Mouse (Mus musculus) heart, embryonic 15.5 days (tissue): ENCODE data around the gene Atp2b2. TPM values are rescaled to one million over a fixed set of nuclear protein-coding genes. Genes with fewer than 3 reads are reported as not detected.
A peak's percentile ranks its signal among the peaks of the same experiment; 100 is the strongest.

ENCODE experiments used
- ATAC-seq: fragments of 200-750 bp; cut with Nextera tagmentation; replicated peaks from 2 replicates; pipeline ENCODE4 v1.8.0; 2017; ENCODE audit warnings: low read depth, moderate TSS enrichment; ENCODE audit not compliant: insufficient number of reproducible peaks, insufficient read depth, low FRiP score
- H3K27ac ChIP-seq: fragments of 300-500 bp; sonication (generic); 2 replicates; pipeline ENCODE4 v1.5.1; 2015; ENCODE audit warnings: mild to moderate bottlenecking, inconsistent platforms
- H3K27me3 ChIP-seq: fragments of 300-500 bp; sonication (generic); 2 replicates; pipeline ENCODE4 v1.6.1; 2015; ENCODE audit warnings: inconsistent platforms
- H3K36me3 ChIP-seq: fragments of 300-500 bp; sonication (generic); 2 replicates; pipeline ENCODE4 v1.6.1; 2015; ENCODE audit warnings: mild to moderate bottlenecking, inconsistent platforms
- H3K4me1 ChIP-seq: fragments of 300-500 bp; sonication (generic); replicated peaks from 2 replicates; pipeline ENCODE4 v1.6.1; 2015; ENCODE audit warnings: inconsistent platforms
- H3K4me2 ChIP-seq: fragments of 300-500 bp; sonication (generic); 2 replicates; pipeline ENCODE4 v1.6.1; 2015; ENCODE audit warnings: inconsistent platforms, mild to moderate bottlenecking, moderate library complexity
- H3K4me3 ChIP-seq: fragments of 300-500 bp; sonication (generic); 2 replicates; pipeline ENCODE4 v1.5.1; 2015; ENCODE audit warnings: mild to moderate bottlenecking, inconsistent platforms
- H3K9ac ChIP-seq: fragments of 300-500 bp; sonication (generic); 2 replicates; pipeline ENCODE4 v1.6.1; 2015; ENCODE audit warnings: mild to moderate bottlenecking, inconsistent platforms
- H3K9me3 ChIP-seq: fragments of 300-500 bp; sonication (generic); replicated peaks from 2 replicates; pipeline ENCODE4 v1.6.1; 2016; ENCODE audit warnings: inconsistent platforms
- WGBS: fragments of 180-500 bp; shearing (Covaris S2); methylation state at CpG from one replicate; pipeline ENCODE4 v1.1.7; 2015; ENCODE audit warnings: mixed read lengths; 5-methylcytosine and 5-hydroxymethylcytosine counted together
- polyA plus RNA-seq: library from polyadenylated mRNA; unstranded; fragments of >200 nt; fragmentation: Nextera tagmentation; extraction: Ambion mirVana; gene quantifications from 2 replicates; pipeline ENCODE4 v1.2.1, GENCODE M21; 2015

Gene Atp2b2
- polyA plus RNA-seq, 1 experiment from 2014 or later: 0.09 TPM

DNA sequence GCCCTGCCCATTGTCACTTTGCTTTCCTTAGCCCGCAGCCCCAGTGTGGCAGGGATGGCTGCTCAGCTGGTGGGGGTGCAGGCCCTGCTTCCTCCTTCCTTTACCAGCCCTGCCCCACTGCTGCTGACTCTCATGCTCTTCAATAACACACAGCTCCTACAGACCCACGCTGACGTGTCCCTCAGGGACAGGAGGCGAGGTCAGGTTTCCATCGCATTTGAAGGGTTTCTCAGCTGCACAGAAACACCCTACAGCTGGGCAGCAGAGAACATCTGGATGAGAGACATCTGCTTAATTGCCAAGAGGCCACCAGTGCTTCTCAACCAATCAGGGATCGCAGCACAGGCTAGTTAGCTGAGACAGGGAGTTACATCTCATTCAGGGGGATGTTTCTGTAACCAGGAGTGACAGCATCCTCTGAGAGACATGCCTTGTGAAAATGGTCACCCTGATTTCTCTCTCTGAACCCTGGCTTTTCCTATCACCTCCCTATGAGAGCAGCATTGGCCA is 254.9 kb downstream of the Atp2b2 start:
- no peaks in the 10 kb centered on the region for H3K9me3 ChIP-seq
- no peak overlapping the region for H3K4me2 ChIP-seq
- H3K4me3 ChIP-seq: no peak overlapping the region
- H3K4me1 ChIP-seq: peaks cover 10% of the 10 kb centered on the region
- 39% methylated on average over 6 of the region's 6 CpGs for WGBS
- H3K36me3 ChIP-seq: no peaks in the 10 kb centered on the region
- no peaks in the 10 kb centered on the region for H3K27me3 ChIP-seq
- H3K9ac ChIP-seq: no peak overlapping the region
- no peak overlapping the region for H3K27ac ChIP-seq
- no peak for ATAC-seq

DNA sequence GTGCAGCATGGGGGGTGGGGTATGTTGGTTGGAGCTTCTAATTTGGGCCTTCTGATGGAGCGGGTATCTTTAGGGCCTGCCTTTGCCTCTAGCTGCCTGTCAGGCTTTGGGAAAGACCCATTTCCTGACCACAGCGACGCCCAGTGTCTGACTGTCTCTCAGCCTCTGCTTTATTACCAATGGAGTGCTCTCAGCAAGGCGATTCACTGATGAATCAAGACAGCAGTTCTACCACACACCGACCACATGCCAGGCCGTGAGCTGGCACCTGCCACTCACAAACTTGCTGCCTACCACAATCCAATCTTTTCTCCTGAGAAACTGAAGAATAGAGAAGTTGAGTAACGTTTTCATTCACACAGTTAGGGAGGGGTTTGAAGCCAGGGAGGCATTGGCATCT is 256.8 kb downstream of the Atp2b2 start:
- no peaks in the 10 kb centered on the region for H3K9me3 ChIP-seq
- 70% methylated on average over 7 of the region's 7 CpGs for WGBS
- no peak overlapping the region for H3K9ac ChIP-seq
- no peaks in the 10 kb centered on the region for H3K36me3 ChIP-seq
- no peak overlapping the region for H3K4me3 ChIP-seq
- ATAC-seq: no peak
- no peak overlapping the region for H3K27ac ChIP-seq
- H3K27me3 ChIP-seq: no peaks in the 10 kb centered on the region
- H3K4me1 ChIP-seq: peaks cover 10% of the 10 kb centered on the region
- H3K4me2 ChIP-seq: no peak overlapping the region

- 58% methylated on average over 7 of the region's 7 CpGs for whole genome bisulfite sequencing
- ATAC-seq: no peak
- Histone ChIP-seq H3K27ac (no peak overlapping the region), H3K4me1 (no peaks in the 10 kb centered on the region), H3K27me3 (0 out of 2 replicates have a peak, but pooled peaks cover 3% of the 10 kb centered on the region), H3K4me2 (no peak overlapping the region), H3K9me3 (no peaks in the 10 kb centered on the region), H3K4me3 (no peak overlapping the region), H3K9ac (no peak overlapping the region), H3K36me3 (no peaks in the 10 kb centered on the region)
Measured at GRCm38 (mm10) chr6:113778229-113778753, 264.1 kb downstream of the Atp2b2 start.

DNA sequence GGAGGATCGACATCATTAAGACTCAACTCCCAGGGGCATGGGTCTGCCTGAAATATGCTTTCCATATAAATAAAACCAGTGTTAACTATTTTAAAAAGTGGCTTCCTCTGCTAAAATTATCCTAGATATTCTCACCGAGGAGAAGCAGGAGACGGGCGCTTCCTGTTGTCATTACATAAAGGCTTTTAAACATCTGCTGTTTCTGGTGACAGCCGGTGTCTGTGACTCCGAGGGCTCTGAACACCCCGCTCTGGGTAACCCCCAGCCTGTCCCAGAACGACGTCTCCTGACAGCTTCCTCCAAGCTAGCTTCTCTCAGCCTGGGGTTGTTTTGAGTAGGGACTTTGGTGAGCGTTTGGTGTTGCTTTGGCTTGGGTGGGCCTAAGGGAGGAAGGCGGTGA is 273.6 kb downstream of the Atp2b2 start:
- 45% methylated on average over 11 of the region's 11 CpGs for WGBS
- H3K9ac ChIP-seq: no peak overlapping the region
- no peak overlapping the region for H3K27ac ChIP-seq
- no peaks in the 10 kb centered on the region for H3K4me1 ChIP-seq
- H3K4me2 ChIP-seq: no peak overlapping the region
- no peaks in the 10 kb centered on the region for H3K9me3 ChIP-seq
- H3K36me3 ChIP-seq: no peaks in the 10 kb centered on the region
- H3K4me3 ChIP-seq: no peak overlapping the region
- peaks cover 9% of the 10 kb centered on the region; the same call in 1 of the 2 replicates for H3K27me3 ChIP-seq
- ATAC-seq: no peak

- Histone ChIP-seq H3K9me3 (no peaks in the 10 kb centered on the region), H3K4me3 (no peak overlapping the region), H3K4me2 (no peak overlapping the region), H3K9ac (no peak overlapping the region), H3K4me1 (no peaks in the 10 kb centered on the region), H3K36me3 (no peaks in the 10 kb centered on the region), H3K27ac (no peak overlapping the region), H3K27me3 (peaks cover 34% of the 10 kb centered on the region)
- 26% methylated on average over 7 of the region's 7 CpGs for WGBS
- no peak for ATAC-seq
Measured at GRCm38 (mm10) chr6:113761644-113762043, 280.8 kb downstream of the Atp2b2 start.

GRCm38 (mm10) chr6:113749119-113749685 is 293.2 kb downstream of the Atp2b2 start:
- Histone ChIP-seq H3K4me2 (no peak overlapping the region), H3K4me1 (no peaks in the 10 kb centered on the region; the same call in 1 of the 2 replicates), H3K36me3 (no peaks in the 10 kb centered on the region), H3K27ac (no peak overlapping the region), H3K9me3 (no peaks in the 10 kb centered on the region), H3K27me3 (peaks cover 42% of the 10 kb centered on the region), H3K9ac (no peak overlapping the region), H3K4me3 (no peak overlapping the region)
- WGBS: 50% methylated on average over 17 of the region's 17 CpGs
- no peak for ATAC-seq

DNA sequence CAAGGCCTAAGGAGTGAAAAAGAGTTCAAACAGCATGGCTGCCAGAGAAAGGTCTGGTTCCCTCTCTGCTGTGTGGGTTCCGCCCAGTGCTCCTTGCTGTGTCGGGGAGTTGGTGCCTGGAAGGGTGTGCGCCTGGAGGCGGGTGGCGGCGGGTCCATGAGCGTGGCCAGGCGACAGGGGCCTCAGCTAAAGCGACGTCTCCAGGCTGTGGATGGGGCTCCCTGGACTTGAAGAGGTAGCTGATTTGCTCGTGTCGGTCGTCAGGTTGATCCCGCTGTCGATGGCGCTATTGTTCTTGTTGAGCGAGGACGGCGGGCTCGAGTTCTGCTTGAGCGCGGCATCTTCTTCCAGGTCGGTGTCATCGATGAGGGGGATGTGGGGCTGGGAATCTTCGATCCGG is 294.1 kb downstream of the Atp2b2 start:
- WGBS: 20% methylated on average over 26 of the region's 26 CpGs
- no peak for ATAC-seq
- H3K27me3 ChIP-seq: peaks cover 42% of the 10 kb centered on the region
- H3K9me3 ChIP-seq: no peaks in the 10 kb centered on the region
- 0 out of 2 replicates have a peak overlapping the region, but pooled peaks have one; percentile 28 for H3K4me2 ChIP-seq
- no peaks in the 10 kb centered on the region for H3K36me3 ChIP-seq
- no peak overlapping the region for H3K9ac ChIP-seq
- no peaks in the 10 kb centered on the region; the same call in 1 of the 2 replicates for H3K4me1 ChIP-seq
- 0 out of 2 replicates have a peak overlapping the region, but pooled peaks have one; percentile 11 for H3K4me3 ChIP-seq
- no peak overlapping the region for H3K27ac ChIP-seq

DNA sequence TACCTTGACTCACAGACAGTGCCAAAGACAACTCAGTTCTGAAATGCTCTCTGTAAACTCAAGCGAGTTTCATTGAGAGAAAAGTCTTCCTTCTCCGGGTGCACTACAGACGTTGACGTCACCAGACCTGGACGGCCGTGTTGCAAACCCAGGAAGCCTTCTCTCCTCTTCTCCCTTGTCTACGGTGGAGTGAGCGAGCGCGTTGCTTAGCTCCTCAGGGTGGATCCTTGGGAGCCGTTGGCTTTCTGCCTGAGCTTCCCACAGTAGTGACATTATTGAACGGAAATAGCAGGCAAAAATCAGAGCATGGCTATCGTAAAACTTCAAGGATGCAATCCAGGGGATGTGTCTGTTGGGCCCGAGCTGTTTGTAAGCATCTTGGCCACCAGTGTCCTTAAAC is 295.1 kb downstream of the Atp2b2 start:
- no peaks in the 10 kb centered on the region for H3K9me3 ChIP-seq
- no peaks in the 10 kb centered on the region; the same call in 1 of the 2 replicates for H3K4me1 ChIP-seq
- H3K27me3 ChIP-seq: peaks cover 42% of the 10 kb centered on the region
- H3K4me3 ChIP-seq: no peak overlapping the region
- no peak overlapping the region for H3K9ac ChIP-seq
- ATAC-seq: no peak
- no peak overlapping the region for H3K4me2 ChIP-seq
- H3K36me3 ChIP-seq: no peaks in the 10 kb centered on the region
- 73% methylated on average over 14 of the region's 14 CpGs for WGBS
- H3K27ac ChIP-seq: no peak overlapping the region

DNA sequence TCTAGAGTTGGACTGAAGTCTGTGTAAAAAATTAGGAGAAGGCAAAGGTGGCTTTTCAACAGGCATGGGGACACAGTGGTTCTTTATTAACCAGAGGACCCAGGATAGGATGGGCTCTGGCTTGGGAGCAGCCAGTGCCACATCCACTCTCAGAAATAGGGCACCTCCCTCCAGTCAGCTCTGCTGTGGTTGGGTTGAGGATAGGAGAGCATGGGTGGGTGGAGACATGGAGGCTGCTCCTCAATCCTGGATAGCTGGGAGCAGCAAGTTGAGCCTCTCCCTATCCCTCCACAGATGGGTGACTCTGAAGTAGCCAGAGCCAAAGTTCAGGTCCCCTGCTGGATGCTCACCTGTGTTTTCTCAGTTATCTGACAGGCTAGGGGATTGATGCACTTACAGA is 297.3 kb downstream of the Atp2b2 start:
- Histone ChIP-seq H3K4me3 (no peak overlapping the region), H3K9me3 (no peaks in the 10 kb centered on the region), H3K27me3 (peaks cover 38% of the 10 kb centered on the region), H3K27ac (no peak overlapping the region), H3K9ac (no peak overlapping the region), H3K4me2 (no peak overlapping the region), H3K36me3 (no peaks in the 10 kb centered on the region), H3K4me1 (peaks cover 3% of the 10 kb centered on the region; the same call in 1 of the 2 replicates)
- ATAC-seq: no peak

GRCm38 (mm10) chr6:113743111-113743510 is 299.3 kb downstream of the Atp2b2 start:
- H3K4me2 ChIP-seq: no peak overlapping the region
- H3K27me3 ChIP-seq: peaks cover 18% of the 10 kb centered on the region
- no peaks in the 10 kb centered on the region for H3K9me3 ChIP-seq
- H3K36me3 ChIP-seq: no peaks in the 10 kb centered on the region
- no peak overlapping the region for H3K4me3 ChIP-seq
- no peak overlapping the region for H3K9ac ChIP-seq
- peaks cover 14% of the 10 kb centered on the region for H3K4me1 ChIP-seq
- no peak for ATAC-seq
- 34% methylated on average over 1 of the region's 1 CpGs for WGBS
- no peak overlapping the region for H3K27ac ChIP-seq

GRCm38 (mm10) chr6:113742321-113742720 is 300.1 kb downstream of the Atp2b2 start:
- H3K27ac ChIP-seq: no peak overlapping the region
- H3K4me3 ChIP-seq: no peak overlapping the region
- ATAC-seq: no peak
- no peaks in the 10 kb centered on the region for H3K9me3 ChIP-seq
- WGBS: 50% methylated on average over 1 of the region's 1 CpGs
- no peaks in the 10 kb centered on the region for H3K36me3 ChIP-seq
- peaks cover 13% of the 10 kb centered on the region for H3K27me3 ChIP-seq
- peaks cover 14% of the 10 kb centered on the region for H3K4me1 ChIP-seq
- no peak overlapping the region for H3K9ac ChIP-seq
- no peak overlapping the region for H3K4me2 ChIP-seq

DNA sequence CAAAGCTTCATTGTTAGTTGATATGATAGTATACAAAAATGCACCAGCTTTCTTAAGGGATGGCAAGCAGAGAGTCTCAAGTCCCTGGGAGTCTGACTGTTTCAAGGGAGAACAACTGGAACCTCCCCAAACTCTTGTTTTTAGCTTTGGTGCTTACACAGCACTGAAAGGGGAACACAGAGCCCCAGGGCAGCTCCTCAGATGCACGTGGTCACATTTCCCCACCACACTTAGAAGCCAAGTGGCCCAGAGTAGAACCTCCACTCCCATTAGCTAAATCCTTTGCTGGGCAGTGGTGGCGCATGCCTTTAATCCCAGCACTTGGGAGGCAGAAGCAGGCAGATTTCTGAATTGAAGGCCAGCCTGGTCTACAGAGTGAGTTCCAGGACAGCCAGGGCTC is 301.0 kb downstream of the Atp2b2 start:
- Histone ChIP-seq H3K9me3 (no peaks in the 10 kb centered on the region), H3K27ac (no peak overlapping the region), H3K4me3 (no peak overlapping the region), H3K4me1 (peaks cover 14% of the 10 kb centered on the region), H3K4me2 (no peak overlapping the region), H3K27me3 (peaks cover 6% of the 10 kb centered on the region; the same call in 1 of the 2 replicates), H3K9ac (no peak overlapping the region), H3K36me3 (peaks cover 2% of the 10 kb centered on the region)
- 55% methylated on average over 2 of the region's 2 CpGs for WGBS
- no peak for ATAC-seq
